Mouse (Mus musculus) layer of hippocampus, adult 9-11 months (tissue): ENCODE data around the gene H2-DMa.

Experiments used
- DNase-seq: peaks from one replicate; pipeline ENCODE4 v3.0.0; 2022

Gene H2-DMa

DNA sequence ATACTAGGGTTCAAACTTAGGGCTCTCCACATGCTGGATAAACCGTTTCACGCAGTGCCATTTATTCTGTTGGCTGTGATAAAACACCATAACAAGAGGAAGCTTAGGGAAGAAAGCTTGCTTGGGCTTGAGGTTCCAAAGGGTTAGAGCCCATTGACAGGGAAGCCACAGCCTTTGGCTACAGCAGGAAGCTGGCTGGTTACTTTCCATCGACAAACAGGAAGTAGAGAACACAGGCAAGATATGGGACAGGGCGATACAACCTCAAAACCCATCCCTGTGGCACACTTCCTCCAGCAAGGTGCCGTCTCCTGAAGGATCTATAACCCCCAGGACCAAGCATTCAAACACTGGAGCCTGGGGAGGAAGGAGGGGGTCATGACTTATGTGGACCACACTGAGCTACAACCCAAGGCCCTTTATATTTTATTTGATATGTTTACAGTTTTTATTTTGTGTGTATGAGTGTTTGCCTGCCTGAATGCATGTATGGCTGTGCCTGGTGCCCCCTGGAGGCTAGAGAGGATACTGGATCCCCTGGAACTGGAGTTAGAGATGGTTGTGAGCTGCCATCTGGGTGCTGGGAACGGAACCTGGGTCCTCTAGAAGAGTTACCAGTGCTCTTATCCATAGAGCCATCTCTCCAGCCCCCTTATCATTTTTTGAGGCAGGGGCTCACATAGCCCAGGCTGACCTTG, 45.8 kb downstream of the H2-DMa start:
- DNase-seq, result no peak

DNA sequence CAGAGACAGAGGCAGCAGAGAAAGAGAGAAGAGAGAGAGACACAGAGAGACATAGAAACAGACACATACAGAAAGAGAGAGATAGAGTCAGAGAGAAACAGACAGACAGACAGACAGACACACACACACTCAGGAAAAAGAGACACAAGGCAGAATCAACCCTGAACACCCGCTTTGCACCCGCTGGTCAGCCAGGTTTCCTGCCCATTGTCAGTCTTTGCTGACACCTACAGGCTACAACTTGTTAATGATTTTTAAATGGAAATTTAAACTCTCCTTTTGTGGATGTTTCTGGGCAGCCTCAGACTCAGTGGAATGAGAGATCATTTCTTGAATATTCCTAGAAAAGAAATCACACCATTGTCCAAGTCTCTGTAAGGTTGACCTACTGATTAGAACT, 49.9 kb downstream of the H2-DMa start:
- DNase-seq, result no peak

DNA sequence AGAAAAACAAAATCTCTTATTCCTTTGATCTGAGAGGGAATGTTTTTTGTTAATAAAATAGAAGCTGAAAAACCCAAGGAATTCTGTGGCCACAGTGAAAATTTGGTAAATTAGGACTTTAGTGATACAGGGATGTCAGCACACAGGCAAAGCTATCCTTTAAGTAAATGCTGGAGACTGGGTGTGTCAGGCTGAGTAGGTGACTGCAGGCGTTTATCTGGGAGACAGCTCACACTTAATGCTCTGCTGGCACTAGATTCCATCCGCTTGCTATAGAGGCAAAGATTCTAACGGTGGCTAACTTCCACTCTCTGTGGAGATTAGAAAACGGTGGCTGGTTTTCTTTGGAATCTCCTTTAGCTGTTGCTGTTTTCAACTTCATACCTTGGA, 51.1 kb downstream of the H2-DMa start:
- DNase-seq, result no peak

DNA sequence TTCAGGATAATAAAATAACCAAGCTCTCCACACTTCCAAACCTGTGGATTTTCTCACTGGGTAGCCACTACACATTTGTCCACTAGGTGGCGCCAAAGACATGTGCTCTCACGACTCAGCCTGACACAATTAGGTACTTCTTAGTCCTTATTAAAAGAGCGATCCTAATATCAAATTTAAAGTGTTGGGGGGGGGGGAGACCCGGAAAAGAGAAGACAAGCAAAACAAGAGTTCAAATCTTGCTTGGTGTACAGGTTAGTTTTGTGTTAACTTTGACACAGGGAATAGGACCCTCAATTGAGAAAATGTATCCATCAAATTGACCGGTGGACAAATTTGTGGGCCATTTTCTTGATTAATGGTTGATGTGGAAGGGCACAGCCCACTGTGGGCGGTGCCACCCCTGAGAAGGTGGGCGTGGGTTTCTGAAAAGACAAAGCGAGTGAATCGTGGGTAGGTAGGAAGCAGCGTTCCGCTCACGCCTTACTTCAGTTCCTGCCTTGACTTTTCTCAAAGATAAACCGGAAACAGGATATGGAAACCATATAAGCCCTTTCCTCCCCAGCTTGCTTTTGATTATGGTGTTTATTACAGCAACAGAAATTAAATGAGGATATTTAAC, 51.6 kb downstream of the H2-DMa start:
- peak; percentile 71 for DNase-seq

DNA sequence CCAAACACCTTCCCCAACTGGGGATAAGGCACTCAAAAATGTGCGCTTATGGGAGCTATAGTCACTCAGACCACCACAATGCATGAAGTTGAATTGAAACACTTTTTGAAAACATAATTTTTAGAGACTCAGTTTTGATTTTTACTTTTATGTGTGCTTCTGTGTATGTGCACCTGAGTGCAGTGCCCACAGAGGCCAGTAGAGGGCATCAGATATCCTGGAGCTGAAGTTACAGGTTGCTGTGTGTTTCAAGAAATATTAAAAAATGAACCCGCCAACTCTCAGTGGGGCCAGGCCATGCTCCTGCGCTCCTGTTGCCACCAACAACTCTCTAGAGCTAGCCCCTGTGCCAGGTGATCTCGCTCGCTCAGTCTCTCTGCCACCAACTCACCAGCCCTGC, 53.2 kb downstream of the H2-DMa start:
- DNase-seq, result no peak

DNA sequence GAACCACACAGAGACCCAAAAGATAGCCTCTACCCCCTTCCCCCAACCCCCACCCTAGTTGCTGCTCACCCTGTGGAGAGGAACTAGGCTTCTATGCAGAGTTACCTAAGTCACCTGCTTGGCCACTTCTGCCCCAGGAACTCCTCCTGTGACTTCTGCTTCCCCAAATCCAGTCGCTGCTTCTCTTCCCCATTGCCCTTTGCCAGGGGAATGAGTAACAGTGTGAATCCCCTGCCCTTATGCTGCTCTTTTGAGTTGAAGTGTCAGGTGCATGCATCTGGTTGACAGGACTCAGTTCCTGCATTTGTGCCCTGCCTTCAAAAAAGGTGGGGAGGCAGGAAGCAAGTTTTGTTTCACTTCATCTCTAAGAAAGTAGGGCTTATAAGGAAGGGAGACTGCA, 54.7 kb downstream of the H2-DMa start:
- no peak for DNase-seq

DNA sequence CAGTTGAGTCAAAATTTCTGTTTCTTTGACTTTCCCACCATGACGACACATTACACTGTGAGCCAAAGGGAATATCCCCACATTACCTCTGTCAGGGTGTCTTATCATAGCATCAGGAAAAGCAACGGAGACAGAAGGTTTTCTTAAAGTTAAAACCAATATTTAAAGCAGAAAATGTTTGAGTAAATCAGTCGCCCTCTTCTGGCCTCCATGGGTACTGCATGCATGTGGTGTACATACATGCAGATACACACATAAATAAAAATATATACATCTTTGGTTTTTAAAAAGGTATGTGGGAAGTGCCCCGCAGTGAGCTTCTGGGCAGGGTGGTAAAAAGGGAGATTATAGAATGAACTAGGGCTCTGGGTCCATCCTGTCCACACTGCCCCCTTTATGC, 57.8 kb downstream of the H2-DMa start:
- no peak for DNase-seq

DNA sequence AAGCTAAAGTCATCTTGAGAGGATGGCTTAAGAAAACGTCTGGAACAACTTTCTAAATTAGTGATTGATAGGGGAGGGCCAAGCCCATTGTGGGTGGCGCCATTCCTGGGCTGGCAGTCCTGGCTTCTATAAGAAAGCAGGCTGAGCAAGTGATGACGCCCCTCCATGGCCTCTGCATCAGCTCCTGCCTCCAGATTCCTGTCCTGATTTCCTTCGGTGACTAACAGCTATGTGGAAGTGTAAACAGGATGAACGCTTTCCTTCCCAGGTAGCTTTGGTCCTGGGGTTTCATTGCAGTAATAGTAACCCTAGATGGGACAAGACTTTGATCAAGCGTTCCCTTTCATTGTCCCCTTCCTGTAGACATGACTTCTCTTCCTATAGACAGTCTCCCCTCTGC, 59.7 kb downstream of the H2-DMa start:
- DNase-seq, result no peak

DNA sequence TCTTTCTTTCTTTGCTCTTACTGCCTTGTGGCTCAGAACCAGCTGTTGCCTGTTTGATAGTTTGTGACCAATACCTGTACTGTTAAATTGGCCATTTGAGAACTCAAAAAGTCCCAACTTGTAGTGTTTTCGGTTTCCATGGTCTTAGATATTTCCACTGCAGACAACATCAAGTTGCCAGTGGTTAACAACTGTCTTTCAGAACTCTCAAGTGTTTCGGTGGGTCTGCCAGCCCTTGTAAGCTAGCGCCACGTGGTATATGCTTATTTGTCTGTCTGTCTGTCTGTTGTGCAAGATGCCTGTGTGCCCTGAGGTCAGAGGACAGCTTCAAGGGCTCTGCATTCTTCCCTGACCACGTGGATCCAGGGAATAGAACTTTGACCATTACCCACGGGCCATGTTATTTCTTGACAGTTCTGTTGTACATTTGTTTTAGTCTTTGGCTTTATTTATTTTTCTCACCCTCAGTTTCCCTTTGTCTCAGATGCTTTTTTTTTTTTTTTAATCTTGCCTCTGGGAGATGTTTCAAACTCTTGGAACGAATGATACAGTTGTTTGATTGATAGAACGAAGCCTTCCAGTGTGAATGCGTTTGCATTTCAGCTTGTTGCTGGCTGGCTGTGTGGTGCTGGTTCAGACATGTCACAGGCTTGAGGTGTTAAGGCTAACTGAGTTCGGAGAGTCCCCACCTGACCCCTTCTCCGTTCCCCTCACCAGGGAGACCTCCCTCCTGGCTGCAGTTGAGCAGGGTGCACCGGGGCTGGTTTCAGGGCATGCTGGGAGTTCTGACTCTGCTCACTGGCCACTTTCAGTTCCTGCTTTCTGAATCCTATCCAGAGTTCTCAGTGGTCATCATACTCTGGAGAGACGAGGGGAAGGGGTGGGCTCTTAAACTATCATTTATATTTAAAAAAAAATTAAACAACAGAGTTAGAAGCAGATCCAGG, 60.8 kb downstream of the H2-DMa start:
- no peak for DNase-seq

DNA sequence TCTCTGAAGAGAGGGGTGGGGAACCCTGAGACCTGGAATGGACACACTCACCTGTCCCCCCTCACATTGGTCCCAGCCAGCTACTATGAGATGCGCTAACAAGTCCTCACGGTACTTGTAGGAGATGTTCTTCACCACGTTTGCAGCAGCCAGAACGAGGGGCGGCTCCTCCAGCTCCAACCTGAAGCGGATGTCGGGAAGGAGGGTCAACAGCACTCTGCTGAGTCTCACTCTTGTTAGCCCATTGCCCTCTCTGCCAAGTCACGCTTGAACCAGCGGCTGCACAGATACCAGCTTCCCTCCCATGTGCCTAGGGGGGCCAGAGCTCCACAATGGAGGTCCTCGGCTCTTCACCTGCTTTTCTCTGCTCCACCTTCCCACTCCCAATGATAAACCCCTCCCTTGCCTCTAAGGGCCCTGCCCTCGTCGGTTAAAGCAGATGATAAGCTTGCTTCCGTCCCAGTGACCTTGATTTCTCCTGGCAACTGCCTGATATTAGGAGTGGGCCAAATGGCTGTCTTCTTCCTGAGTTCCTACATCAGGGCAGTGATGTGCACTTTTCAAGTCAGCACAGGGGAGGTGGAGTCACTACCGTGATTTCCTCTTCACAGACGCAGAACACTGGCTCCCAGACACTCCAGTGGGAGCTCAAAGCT, 64.4 kb downstream of the H2-DMa start:
- DNase-seq, result no peak

DNA sequence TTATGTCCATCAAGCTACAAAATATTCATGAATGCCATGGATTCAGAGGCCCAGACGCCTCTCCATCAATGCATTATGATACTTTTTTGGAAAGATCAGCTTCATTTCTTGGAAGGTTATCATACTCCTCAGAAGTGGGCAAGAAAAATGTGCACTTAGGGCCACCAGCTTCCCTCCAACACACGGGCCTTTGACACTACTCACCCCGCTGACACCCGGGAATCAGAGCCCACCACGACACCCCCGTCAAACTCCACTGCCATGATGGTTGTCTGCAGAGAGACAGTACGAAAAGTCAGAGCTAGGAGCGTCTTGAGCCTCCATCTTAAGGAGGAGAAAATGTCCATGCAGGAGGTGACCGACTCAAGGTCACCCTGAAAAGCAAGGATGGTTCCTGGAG, 66.2 kb downstream of the H2-DMa start:
- no peak for DNase-seq

DNA sequence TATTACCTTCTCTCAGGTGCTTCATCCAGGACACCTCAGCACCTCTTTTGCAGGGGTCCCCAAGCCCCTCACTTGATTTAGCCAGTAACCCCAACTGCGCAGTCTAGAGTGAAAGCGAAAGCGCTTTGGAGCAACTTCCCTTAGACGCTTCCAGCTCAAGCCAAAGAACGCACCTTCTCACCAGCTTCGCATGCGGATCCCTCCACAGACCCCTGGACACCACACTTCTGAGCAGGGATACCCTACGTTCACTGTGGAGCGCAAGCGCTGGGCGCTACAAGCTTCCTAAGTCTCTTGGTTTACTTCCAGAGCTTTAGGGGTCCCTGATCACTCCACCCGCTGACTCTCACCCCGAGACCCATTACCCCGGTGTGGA, 67.5 kb downstream of the H2-DMa start:
- DNase-seq, result no peak

DNA sequence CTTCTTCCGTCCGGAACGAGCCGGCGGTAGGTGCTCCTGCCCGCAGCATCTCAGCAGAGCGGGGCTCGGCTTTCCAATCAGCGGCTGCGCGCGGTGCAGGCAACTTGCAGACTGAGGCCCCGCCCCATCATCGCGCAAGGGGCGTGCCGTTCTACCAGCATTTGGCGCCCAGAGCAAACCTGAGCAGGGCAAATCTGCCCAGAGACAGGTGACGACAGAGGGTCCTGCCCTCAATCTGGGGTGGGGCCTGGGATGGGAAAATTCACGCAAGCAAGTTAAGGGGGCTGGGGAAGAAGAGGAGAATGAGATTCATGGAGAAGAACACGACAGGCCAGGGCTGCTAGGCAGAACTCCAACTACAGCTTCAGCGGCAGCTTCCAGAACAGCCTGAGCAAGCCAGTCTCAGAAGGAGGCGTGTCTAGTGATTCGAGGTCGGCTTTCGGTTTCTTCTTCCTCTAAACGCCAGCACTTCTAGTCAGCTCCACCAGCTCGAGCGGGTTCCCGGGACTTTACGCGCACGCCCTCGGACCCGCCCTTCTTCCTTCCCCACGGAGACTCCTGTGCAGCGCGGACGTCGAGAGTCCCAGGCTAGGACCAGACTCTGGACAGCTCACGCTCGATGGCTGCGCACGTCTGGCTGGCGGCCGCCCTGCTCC, 68.0 kb downstream of the H2-DMa start, which contains the start of the genes Tap1 and Psmb9:
TSS of gene Tap1 (plus strand) at position 293 of the 656 bp plus-strand sequence.
TSS of gene Psmb9 (minus strand) at position 504 of the 656 bp plus-strand sequence.
- peak; percentile 96 for DNase-seq

DNA sequence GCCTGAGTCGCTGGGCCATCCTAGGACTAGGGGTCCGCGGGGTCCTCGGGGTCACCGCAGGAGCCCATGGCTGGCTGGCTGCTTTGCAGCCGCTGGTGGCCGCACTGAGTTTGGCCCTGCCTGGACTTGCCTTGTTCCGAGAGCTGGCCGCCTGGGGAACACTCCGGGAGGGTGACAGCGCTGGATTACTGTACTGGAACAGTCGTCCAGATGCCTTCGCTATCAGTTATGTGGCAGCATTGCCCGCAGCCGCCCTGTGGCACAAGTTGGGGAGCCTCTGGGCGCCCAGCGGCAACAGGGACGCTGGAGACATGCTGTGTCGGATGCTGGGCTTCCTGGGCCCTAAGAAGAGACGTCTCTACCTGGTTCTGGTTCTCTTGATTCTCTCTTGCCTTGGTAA, 68.7 kb downstream of the H2-DMa start:
- no peak for DNase-seq
